Mouse (Mus musculus) midbrain, embryonic 14.5 days (tissue): ENCODE measurements around the gene Pknox1. TPM values are rescaled to one million over a fixed set of nuclear protein-coding genes. Genes with fewer than 3 reads are reported as not detected.
A peak's percentile ranks its signal among the peaks of the same experiment; 100 is the strongest.

Experiments used
- ATAC-seq: fragments of 200-750 bp; cut with Nextera tagmentation; 2 replicates; pipeline ENCODE4 v1.8.0; 2017; ENCODE audit warnings: moderate number of reproducible peaks, moderate library complexity; ENCODE audit not compliant: low FRiP score, low TSS enrichment
- DNase-seq: peaks from one replicate; pipeline ENCODE4 v3.0.0-alpha.2; 2015
- H3K27ac ChIP-seq: fragments of 300-500 bp; sonication (generic); replicated peaks from 2 replicates; pipeline ENCODE4 v1.5.1; 2014; ENCODE audit warnings: mild to moderate bottlenecking, low read depth, low read length, moderate library complexity
- H3K27me3 ChIP-seq: fragments of 300-500 bp; sonication (generic); 2 replicates; pipeline ENCODE4 v1.6.1; 2014; ENCODE audit warnings: low read length, control low read depth, mixed read lengths; ENCODE audit not compliant: control insufficient read depth, insufficient read depth
- H3K36me3 ChIP-seq: fragments of 300-500 bp; sonication (generic); 2 replicates; pipeline ENCODE4 v1.6.1; 2014; ENCODE audit warnings: low read length, control low read depth; ENCODE audit not compliant: control insufficient read depth, insufficient read depth
- H3K4me1 ChIP-seq: fragments of 300-500 bp; sonication (generic); 2 replicates; pipeline ENCODE4 v1.6.1; 2014; ENCODE audit warnings: mild to moderate bottlenecking, antibody characterized with exemption, low read length, control low read depth; ENCODE audit not compliant: control insufficient read depth, insufficient read depth
- H3K4me2 ChIP-seq: fragments of 300-500 bp; sonication (generic); 2 replicates; pipeline ENCODE4 v1.6.1; 2014; ENCODE audit warnings: mild to moderate bottlenecking, low read length, moderate library complexity
- H3K4me3 ChIP-seq: fragments of 300-500 bp; sonication (generic); replicated peaks from 2 replicates; pipeline ENCODE4 v1.5.1; 2014; ENCODE audit warnings: low read depth, low read length
- H3K9ac ChIP-seq: fragments of 300-500 bp; sonication (generic); replicated peaks from 2 replicates; pipeline ENCODE4 v1.6.1; 2014; ENCODE audit warnings: mild to moderate bottlenecking, low read length, moderate library complexity
- H3K9me3 ChIP-seq: fragments of 300-500 bp; sonication (generic); 2 replicates; pipeline ENCODE4 v1.6.1; 2016; ENCODE audit warnings: low read length, control low read depth, mixed read lengths; ENCODE audit not compliant: control insufficient read depth
- WGBS: fragments of 180-500 bp; shearing (Covaris S2); extraction: QIAGEN DNeasy Blood & Tissue Kit; methylation state at CpG from one replicate; pipeline ENCODE4 v1.1.7; 2014; 5-methylcytosine and 5-hydroxymethylcytosine counted together
- polyA plus RNA-seq: library from polyadenylated mRNA; unstranded; fragments of >200 nt; fragmentation: Nextera tagmentation; extraction: Ambion mirVana; gene quantifications from 2 replicates; pipeline ENCODE4 v1.2.1, GENCODE M21; 2014

Pknox1 gene
- polyA plus RNA-seq, 1 experiment from 2014 or later, result 26.0 TPM

GRCm38 (mm10) chr17:31563632-31564014 is 911 bp upstream of the Pknox1 start:
- Histone ChIP-seq H3K9me3 (no peaks in the 10 kb centered on the region), H3K27me3 (no peaks in the 10 kb centered on the region), H3K4me1 (peaks cover 33% of the 10 kb centered on the region), H3K36me3 (no peaks in the 10 kb centered on the region), H3K4me3 (peak overlapping the region; percentile 33), H3K4me2 (peak overlapping the region; percentile 67), H3K9ac (peak overlapping the region; percentile 57), H3K27ac (peak overlapping the region; percentile 97)
- ATAC-seq, result no peak
- 16% methylated on average over 12 of the region's 12 CpGs for WGBS
- DNase-seq, result peak; percentile 59

- Histone ChIP-seq H3K4me2 (peak overlapping the region; percentile 85), H3K27ac (peak overlapping the region; percentile 97), H3K36me3 (peaks cover 2% of the 10 kb centered on the region; the same call in 1 of the 2 replicates), H3K27me3 (no peaks in the 10 kb centered on the region), H3K4me3 (peak overlapping the region; percentile 81), H3K9ac (peak overlapping the region; percentile 88), H3K9me3 (no peaks in the 10 kb centered on the region), H3K4me1 (peaks cover 42% of the 10 kb centered on the region)
- ATAC-seq, result no peak
- no peak for DNase-seq
- 3% methylated on average over 29 of the region's 44 CpGs for WGBS
Measured at GRCm38 (mm10) chr17:31564858-31565140, 265 bp downstream of the Pknox1 start.

GRCm38 (mm10) chr17:31565141-31566056 is 865 bp downstream of the Pknox1 start:
- Histone ChIP-seq H3K4me3 (peak overlapping the region; percentile 81), H3K9ac (peak overlapping the region; percentile 88), H3K4me2 (peak overlapping the region; percentile 85), H3K36me3 (peaks cover 2% of the 10 kb centered on the region; the same call in 1 of the 2 replicates), H3K4me1 (peaks cover 42% of the 10 kb centered on the region), H3K9me3 (no peaks in the 10 kb centered on the region), H3K27me3 (no peaks in the 10 kb centered on the region), H3K27ac (peak overlapping the region; percentile 97)
- peak; percentile 91 for DNase-seq
- peak; percentile 52 for ATAC-seq
- WGBS, result under 1% methylated on average over 69 of the region's 88 CpGs

GRCm38 (mm10) chr17:31566276-31566675 is 1.7 kb downstream of the Pknox1 start:
- Histone ChIP-seq H3K4me3 (peak overlapping the region; percentile 81), H3K27me3 (no peaks in the 10 kb centered on the region), H3K27ac (no peak overlapping the region), H3K9ac (peak overlapping the region; percentile 88; the same call in 1 of the 2 replicates), H3K9me3 (no peaks in the 10 kb centered on the region), H3K4me2 (peak overlapping the region; percentile 85), H3K36me3 (peaks cover 2% of the 10 kb centered on the region; the same call in 1 of the 2 replicates), H3K4me1 (peaks cover 42% of the 10 kb centered on the region)
- no peak for DNase-seq
- 47% methylated on average over 6 of the region's 6 CpGs for WGBS
- no peak for ATAC-seq

GRCm38 (mm10) chr17:31569756-31570155 is 5.2 kb downstream of the Pknox1 start:
- Histone ChIP-seq H3K27ac (no peak overlapping the region), H3K36me3 (peaks cover 2% of the 10 kb centered on the region; the same call in 1 of the 2 replicates), H3K4me2 (no peak overlapping the region), H3K9me3 (no peaks in the 10 kb centered on the region), H3K27me3 (no peaks in the 10 kb centered on the region), H3K4me1 (peaks cover 37% of the 10 kb centered on the region), H3K9ac (no peak overlapping the region), H3K4me3 (no peak overlapping the region)
- ATAC-seq, result no peak
- no peak for DNase-seq
- WGBS, result 96% methylated on average over 1 of the region's 1 CpGs

- H3K9me3 ChIP-seq, result no peaks in the 10 kb centered on the region
- 87% methylated on average over 9 of the region's 9 CpGs for WGBS
- no peak overlapping the region for H3K27ac ChIP-seq
- ATAC-seq (no peak), DNase-seq (no peak)
- H3K4me2 ChIP-seq, result no peak overlapping the region
- H3K36me3 ChIP-seq, result peaks cover 2% of the 10 kb centered on the region; the same call in 1 of the 2 replicates
- no peaks in the 10 kb centered on the region for H3K27me3 ChIP-seq
- H3K4me1 ChIP-seq, result peaks cover 37% of the 10 kb centered on the region
- no peak overlapping the region for H3K4me3 ChIP-seq
- H3K9ac ChIP-seq, result no peak overlapping the region
Measured at GRCm38 (mm10) chr17:31570321-31570925, 5.9 kb downstream of the Pknox1 start.

- peaks cover 2% of the 10 kb centered on the region; the same call in 1 of the 2 replicates for H3K36me3 ChIP-seq
- no peak for DNase-seq
- peaks cover 28% of the 10 kb centered on the region for H3K4me1 ChIP-seq
- H3K9me3 ChIP-seq, result no peaks in the 10 kb centered on the region
- 80% methylated on average over 5 of the region's 5 CpGs for WGBS
- ATAC-seq, result no peak
- no peaks in the 10 kb centered on the region for H3K27me3 ChIP-seq
- no peak overlapping the region for H3K4me3 ChIP-seq
- no peak overlapping the region for H3K27ac ChIP-seq
- H3K4me2 ChIP-seq, result no peak overlapping the region
- H3K9ac ChIP-seq, result no peak overlapping the region
Measured at GRCm38 (mm10) chr17:31571689-31572088, 7.2 kb downstream of the Pknox1 start.

GRCm38 (mm10) chr17:31574662-31575061 is 10.1 kb downstream of the Pknox1 start:
- 94% methylated on average over 7 of the region's 7 CpGs for WGBS
- ATAC-seq (no peak), DNase-seq (no peak)
- no peak overlapping the region for H3K4me2 ChIP-seq
- no peaks in the 10 kb centered on the region for H3K27me3 ChIP-seq
- H3K9me3 ChIP-seq, result no peaks in the 10 kb centered on the region
- H3K4me1 ChIP-seq, result no peaks in the 10 kb centered on the region
- no peaks in the 10 kb centered on the region for H3K36me3 ChIP-seq
- H3K4me3 ChIP-seq, result no peak overlapping the region
- H3K27ac ChIP-seq, result no peak overlapping the region
- no peak overlapping the region for H3K9ac ChIP-seq
